Mouse (Mus musculus): ENCODE data around the gene Hirip3. TPM values are rescaled to one million over a fixed set of nuclear protein-coding genes. Genes with fewer than 3 reads are reported as not detected.

Hirip3 gene
- polyA plus RNA-seq, 1 experiment, result 116 TPM

- Histone ChIP-seq H3K9ac (ENCODE audit: low read depth, poor library complexity, severe bottlenecking) (no peak overlapping the region), H3K27me3 (ENCODE audit: control insufficient read depth, insufficient read depth, low read length, poor library complexity, severe bottlenecking) (no peaks in the 10 kb centered on the region), H3K4me1 (ENCODE audit: control insufficient read depth, insufficient read depth, low read length) (peaks cover 10% of the 10 kb centered on the region), H3K36me3 (ENCODE audit: control insufficient read depth, insufficient read depth, low read length, poor library complexity, severe bottlenecking) (no peaks in the 10 kb centered on the region), H3K4me3 (ENCODE audit: low read depth, low read length) (no peak overlapping the region), H3K9me3 (replicated peaks; ENCODE audit: control insufficient read depth, insufficient read depth, low read length, poor library complexity, severe bottlenecking) (no peaks in the 10 kb centered on the region), H3K27ac (ENCODE audit: insufficient read depth, low read length) (no peak overlapping the region)
- TF ChIP-seq EP300 (IDR thresholded peaks at IDR 0.05; ENCODE audit: insufficient read depth, low read depth, low read length), result peak; percentile 33; the same call in 1 of the 2 replicates
- TF ChIP-seq CTCF (IDR thresholded peaks at IDR 0.05; ENCODE audit: low read depth, low read length), result peak; percentile 99
- TF ChIP-seq POLR2A (IDR thresholded peaks at IDR 0.05; ENCODE audit: insufficient read depth, low read length), result no peak
Measured at GRCm38 (mm10) chr7:126821835-126822511, 39.8 kb upstream of the Hirip3 start.

DNA sequence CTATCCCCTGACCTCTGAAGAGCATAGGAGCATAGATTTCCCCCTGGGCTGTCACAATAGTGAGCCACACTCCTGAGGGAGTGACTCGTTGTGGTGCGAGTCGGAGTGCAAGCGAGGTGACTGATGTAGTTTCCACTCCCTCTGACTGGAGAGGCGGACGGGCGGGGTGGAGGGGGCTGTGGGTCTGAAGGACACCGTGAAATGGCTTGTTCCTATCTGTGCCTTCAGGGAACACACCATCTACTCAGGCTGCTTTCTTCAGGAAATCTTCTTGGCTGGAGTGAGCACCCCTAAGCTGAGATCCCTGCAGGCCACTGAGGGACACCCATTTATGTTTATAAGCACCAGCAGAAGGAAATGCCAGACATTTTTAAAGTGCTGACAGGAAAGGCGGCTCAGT, 39.0 kb upstream of the Hirip3 start:
- H3K9ac ChIP-seq (ENCODE audit: low read depth, poor library complexity, severe bottlenecking), result peak overlapping the region; percentile 34
- H3K4me3 ChIP-seq (ENCODE audit: low read depth, low read length), result no peak overlapping the region
- no peaks in the 10 kb centered on the region for H3K27me3 ChIP-seq (ENCODE audit: control insufficient read depth, insufficient read depth, low read length, poor library complexity, severe bottlenecking)
- no peaks in the 10 kb centered on the region for H3K36me3 ChIP-seq (ENCODE audit: control insufficient read depth, insufficient read depth, low read length, poor library complexity, severe bottlenecking)
- H3K27ac ChIP-seq (ENCODE audit: insufficient read depth, low read length), result no peak overlapping the region
- no peaks in the 10 kb centered on the region for H3K9me3 ChIP-seq (replicated peaks; ENCODE audit: control insufficient read depth, insufficient read depth, low read length, poor library complexity, severe bottlenecking)
- TF ChIP-seq POLR2A (IDR thresholded peaks at IDR 0.05; ENCODE audit: insufficient read depth, low read length), result no peak
- TF ChIP-seq CTCF (IDR thresholded peaks at IDR 0.05; ENCODE audit: low read depth, low read length), result no peak
- no peak for TF ChIP-seq EP300 (IDR thresholded peaks at IDR 0.05; ENCODE audit: insufficient read depth, low read depth, low read length)
- H3K4me1 ChIP-seq (ENCODE audit: control insufficient read depth, insufficient read depth, low read length), result peaks cover 10% of the 10 kb centered on the region

- H3K4me3 ChIP-seq (ENCODE audit: low read depth, low read length), result peak overlapping the region; percentile 56
- no peak overlapping the region for H3K27ac ChIP-seq (ENCODE audit: insufficient read depth, low read length)
Measured at GRCm38 (mm10) chr7:126823202-126823711, 38.5 kb upstream of the Hirip3 start.

DNA sequence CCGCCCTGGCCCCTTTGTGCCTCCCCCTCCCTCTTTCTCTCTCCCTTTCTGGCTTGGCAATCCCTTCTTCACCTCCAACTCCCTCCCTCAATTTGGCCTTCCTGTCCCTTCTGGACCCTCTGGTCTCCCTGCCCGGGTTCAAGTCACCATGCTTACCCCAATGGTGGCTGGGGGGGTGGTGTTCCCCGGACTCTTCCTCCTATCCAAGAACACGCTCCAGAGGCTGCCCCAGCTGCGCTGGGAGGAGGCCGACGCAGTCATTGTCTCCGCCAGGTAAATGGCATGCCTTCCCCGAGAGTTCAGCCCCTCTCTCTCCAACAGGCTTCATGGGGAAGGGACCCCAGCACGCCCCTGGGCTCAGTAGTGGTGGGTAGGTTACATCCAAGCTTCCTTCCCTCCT, 37.8 kb upstream of the Hirip3 start:
- Histone ChIP-seq H3K9me3 (replicated peaks; ENCODE audit: control insufficient read depth, insufficient read depth, low read length, poor library complexity, severe bottlenecking) (no peaks in the 10 kb centered on the region), H3K27me3 (ENCODE audit: control insufficient read depth, insufficient read depth, low read length, poor library complexity, severe bottlenecking) (no peaks in the 10 kb centered on the region), H3K4me1 (ENCODE audit: control insufficient read depth, insufficient read depth, low read length) (peaks cover 11% of the 10 kb centered on the region), H3K27ac (ENCODE audit: insufficient read depth, low read length) (no peak overlapping the region), H3K4me3 (ENCODE audit: low read depth, low read length) (peak overlapping the region; percentile 3), H3K9ac (ENCODE audit: low read depth, poor library complexity, severe bottlenecking) (peak overlapping the region; percentile 34; the same call in 1 of the 2 replicates), H3K36me3 (ENCODE audit: control insufficient read depth, insufficient read depth, low read length, poor library complexity, severe bottlenecking) (no peaks in the 10 kb centered on the region)
- TF ChIP-seq EP300 (IDR thresholded peaks at IDR 0.05; ENCODE audit: insufficient read depth, low read depth, low read length), result no peak
- TF ChIP-seq CTCF (IDR thresholded peaks at IDR 0.05; ENCODE audit: low read depth, low read length), result no peak
- no peak for TF ChIP-seq POLR2A (IDR thresholded peaks at IDR 0.05; ENCODE audit: insufficient read depth, low read length)

More at GRCm38 (mm10) chr7:126823202-126823711, 38.5 kb upstream of the Hirip3 start:
- Histone ChIP-seq H3K9me3 (replicated peaks; ENCODE audit: control insufficient read depth, insufficient read depth, low read length, poor library complexity, severe bottlenecking) (no peaks in the 10 kb centered on the region), H3K36me3 (ENCODE audit: control insufficient read depth, insufficient read depth, low read length, poor library complexity, severe bottlenecking) (no peaks in the 10 kb centered on the region), H3K4me1 (ENCODE audit: control insufficient read depth, insufficient read depth, low read length) (peaks cover 10% of the 10 kb centered on the region), H3K27me3 (ENCODE audit: control insufficient read depth, insufficient read depth, low read length, poor library complexity, severe bottlenecking) (no peaks in the 10 kb centered on the region), H3K9ac (ENCODE audit: low read depth, poor library complexity, severe bottlenecking) (peak overlapping the region; percentile 34)
- no peak for TF ChIP-seq CTCF (IDR thresholded peaks at IDR 0.05; ENCODE audit: low read depth, low read length)
- no peak for TF ChIP-seq EP300 (IDR thresholded peaks at IDR 0.05; ENCODE audit: insufficient read depth, low read depth, low read length)
- no peak for TF ChIP-seq POLR2A (IDR thresholded peaks at IDR 0.05; ENCODE audit: insufficient read depth, low read length)

- Histone ChIP-seq H3K36me3 (ENCODE audit: control insufficient read depth, insufficient read depth, low read length, poor library complexity, severe bottlenecking) (no peaks in the 10 kb centered on the region), H3K27ac (ENCODE audit: insufficient read depth, low read length) (no peak overlapping the region), H3K9ac (ENCODE audit: low read depth, poor library complexity, severe bottlenecking) (no peak overlapping the region), H3K4me3 (ENCODE audit: low read depth, low read length) (no peak overlapping the region), H3K9me3 (replicated peaks; ENCODE audit: control insufficient read depth, insufficient read depth, low read length, poor library complexity, severe bottlenecking) (no peaks in the 10 kb centered on the region), H3K27me3 (ENCODE audit: control insufficient read depth, insufficient read depth, low read length, poor library complexity, severe bottlenecking) (no peaks in the 10 kb centered on the region), H3K4me1 (ENCODE audit: control insufficient read depth, insufficient read depth, low read length) (peaks cover 10% of the 10 kb centered on the region)
- TF ChIP-seq CTCF (IDR thresholded peaks at IDR 0.05; ENCODE audit: low read depth, low read length), result no peak
- no peak for TF ChIP-seq EP300 (IDR thresholded peaks at IDR 0.05; ENCODE audit: insufficient read depth, low read depth, low read length)
- TF ChIP-seq POLR2A (IDR thresholded peaks at IDR 0.05; ENCODE audit: insufficient read depth, low read length), result no peak
Measured at GRCm38 (mm10) chr7:126825403-126825802, 36.4 kb upstream of the Hirip3 start.

DNA sequence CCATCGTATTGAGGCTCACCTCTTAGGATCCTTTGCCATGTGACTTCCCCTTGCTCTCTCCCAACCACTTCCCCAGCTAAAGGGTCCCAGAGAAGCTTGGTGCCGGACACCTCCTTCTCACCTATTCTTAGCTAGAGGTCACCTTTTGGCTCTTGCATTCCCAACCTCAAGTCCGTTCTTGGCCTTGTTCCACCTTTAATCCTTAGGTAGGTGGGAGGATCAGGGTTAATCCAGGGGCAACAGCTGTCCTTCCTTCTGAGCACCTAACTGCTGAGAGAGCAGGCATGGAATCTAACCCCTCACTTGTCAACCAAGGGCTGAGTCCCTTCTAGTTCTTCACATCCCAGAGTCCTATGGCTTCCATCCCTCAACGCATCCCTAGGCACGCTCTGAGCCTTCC, 35.8 kb upstream of the Hirip3 start:
- TF ChIP-seq CTCF (IDR thresholded peaks at IDR 0.05; ENCODE audit: low read depth, low read length), result no peak
- TF ChIP-seq EP300 (IDR thresholded peaks at IDR 0.05; ENCODE audit: insufficient read depth, low read depth, low read length), result no peak
- TF ChIP-seq POLR2A (IDR thresholded peaks at IDR 0.05; ENCODE audit: insufficient read depth, low read length), result no peak
- H3K9ac ChIP-seq (ENCODE audit: low read depth, poor library complexity, severe bottlenecking), result no peak overlapping the region
- no peaks in the 10 kb centered on the region for H3K36me3 ChIP-seq (ENCODE audit: control insufficient read depth, insufficient read depth, low read length, poor library complexity, severe bottlenecking)
- no peak overlapping the region for H3K27ac ChIP-seq (ENCODE audit: insufficient read depth, low read length)
- H3K27me3 ChIP-seq (ENCODE audit: control insufficient read depth, insufficient read depth, low read length, poor library complexity, severe bottlenecking), result no peaks in the 10 kb centered on the region
- no peak overlapping the region for H3K4me3 ChIP-seq (ENCODE audit: low read depth, low read length)
- peaks cover 10% of the 10 kb centered on the region for H3K4me1 ChIP-seq (ENCODE audit: control insufficient read depth, insufficient read depth, low read length)
- no peaks in the 10 kb centered on the region for H3K9me3 ChIP-seq (replicated peaks; ENCODE audit: control insufficient read depth, insufficient read depth, low read length, poor library complexity, severe bottlenecking)
